Mouse (Mus musculus) midbrain, embryonic 12.5 days (tissue): ENCODE measurements around the gene Zcchc14. TPM values are rescaled to one million over a fixed set of nuclear protein-coding genes. Genes with fewer than 3 reads are reported as not detected.

Source experiments
- ATAC-seq: fragments of 200-750 bp; cut with Nextera tagmentation; 2 replicates; pipeline ENCODE4 v1.8.0; 2017; ENCODE audit warnings: low read depth, moderate TSS enrichment, moderate library complexity; ENCODE audit not compliant: low FRiP score
- H3K27ac ChIP-seq: fragments of 300-500 bp; sonication (generic); replicated peaks from 2 replicates; pipeline ENCODE4 v1.5.1; 2016; ENCODE audit warnings: mild to moderate bottlenecking
- H3K27me3 ChIP-seq: fragments of 300-500 bp; sonication (generic); 2 replicates; pipeline ENCODE4 v1.6.1; 2016; ENCODE audit warnings: mild to moderate bottlenecking
- H3K36me3 ChIP-seq: fragments of 300-500 bp; sonication (generic); 2 replicates; pipeline ENCODE4 v1.6.1; 2016
- H3K4me1 ChIP-seq: fragments of 300-500 bp; sonication (generic); 2 replicates; pipeline ENCODE4 v1.6.1; 2016
- H3K4me2 ChIP-seq: fragments of 300-500 bp; sonication (generic); replicated peaks from 2 replicates; pipeline ENCODE4 v1.6.1; 2016; ENCODE audit warnings: mild to moderate bottlenecking, moderate library complexity
- H3K4me3 ChIP-seq: fragments of 300-500 bp; sonication (generic); 2 replicates; pipeline ENCODE4 v1.5.1; 2016; ENCODE audit warnings: mild to moderate bottlenecking
- H3K9ac ChIP-seq: fragments of 300-500 bp; sonication (generic); replicated peaks from 2 replicates; pipeline ENCODE4 v1.6.1; 2016; ENCODE audit warnings: mild to moderate bottlenecking, moderate library complexity
- H3K9me3 ChIP-seq: fragments of 300-500 bp; sonication (generic); 2 replicates; pipeline ENCODE4 v1.6.1; 2016; ENCODE audit warnings: mild to moderate bottlenecking
- WGBS: fragments of 180-500 bp; shearing (Covaris S2); methylation state at CpG from one replicate; pipeline ENCODE4 v1.1.7; 2016; 5-methylcytosine and 5-hydroxymethylcytosine counted together
- polyA plus RNA-seq: library from polyadenylated mRNA; unstranded; fragments of >200 nt; fragmentation: Nextera tagmentation; extraction: Ambion mirVana; gene quantifications from 2 replicates; pipeline ENCODE4 v1.2.1, GENCODE M21; 2016

Gene Zcchc14
- polyA plus RNA-seq, 1 experiment from 2014 or later, result 27.7 TPM

GRCm38 (mm10) chr8:121558538-121558937 is 94.2 kb downstream of the Zcchc14 start:
- Histone ChIP-seq H3K9ac (no peak overlapping the region), H3K4me3 (no peak overlapping the region), H3K4me1 (no peaks in the 10 kb centered on the region; the same call in 1 of the 2 replicates), H3K4me2 (no peak overlapping the region), H3K9me3 (no peaks in the 10 kb centered on the region), H3K27me3 (no peaks in the 10 kb centered on the region), H3K27ac (no peak overlapping the region), H3K36me3 (peaks cover 52% of the 10 kb centered on the region)
- WGBS, result 90% methylated on average over 16 of the region's 16 CpGs
- no peak for ATAC-seq

- H3K4me3 ChIP-seq, result no peak overlapping the region
- 92% methylated on average over 11 of the region's 11 CpGs for WGBS
- no peaks in the 10 kb centered on the region for H3K27me3 ChIP-seq
- no peak overlapping the region for H3K9ac ChIP-seq
- peaks cover 59% of the 10 kb centered on the region for H3K36me3 ChIP-seq
- no peak overlapping the region for H3K27ac ChIP-seq
- H3K4me1 ChIP-seq, result no peaks in the 10 kb centered on the region; the same call in 1 of the 2 replicates
- ATAC-seq, result no peak
- H3K9me3 ChIP-seq, result no peaks in the 10 kb centered on the region
- H3K4me2 ChIP-seq, result no peak overlapping the region
Measured at GRCm38 (mm10) chr8:121557746-121558145, 95.0 kb downstream of the Zcchc14 start.

GRCm38 (mm10) chr8:121553831-121554475 is 98.7 kb downstream of the Zcchc14 start:
- whole genome bisulfite sequencing, result 94% methylated on average over 32 of the region's 32 CpGs
- no peak overlapping the region for H3K4me2 ChIP-seq
- H3K9me3 ChIP-seq, result no peaks in the 10 kb centered on the region
- ATAC-seq, result no peak
- H3K27me3 ChIP-seq, result no peaks in the 10 kb centered on the region
- H3K9ac ChIP-seq, result no peak overlapping the region
- no peaks in the 10 kb centered on the region for H3K4me1 ChIP-seq
- no peak overlapping the region for H3K27ac ChIP-seq
- H3K36me3 ChIP-seq, result peaks cover 70% of the 10 kb centered on the region
- H3K4me3 ChIP-seq, result no peak overlapping the region

GRCm38 (mm10) chr8:121552506-121552905 is 100.2 kb downstream of the Zcchc14 start:
- Histone ChIP-seq H3K9me3 (no peaks in the 10 kb centered on the region), H3K36me3 (peaks cover 57% of the 10 kb centered on the region), H3K27ac (no peak overlapping the region), H3K4me1 (no peaks in the 10 kb centered on the region), H3K27me3 (no peaks in the 10 kb centered on the region), H3K4me3 (no peak overlapping the region), H3K9ac (no peak overlapping the region), H3K4me2 (no peak overlapping the region)
- ATAC-seq, result no peak
- WGBS, result 95% methylated on average over 9 of the region's 9 CpGs

GRCm38 (mm10) chr8:121551065-121551985 is 101.4 kb downstream of the Zcchc14 start:
- no peak overlapping the region for H3K4me3 ChIP-seq
- no peaks in the 10 kb centered on the region for H3K9me3 ChIP-seq
- H3K4me1 ChIP-seq, result no peaks in the 10 kb centered on the region
- H3K27ac ChIP-seq, result no peak overlapping the region
- WGBS, result 68% methylated on average over 24 of the region's 24 CpGs
- H3K9ac ChIP-seq, result no peak overlapping the region
- H3K27me3 ChIP-seq, result no peaks in the 10 kb centered on the region
- no peak overlapping the region for H3K4me2 ChIP-seq
- ATAC-seq, result no peak
- H3K36me3 ChIP-seq, result peaks cover 55% of the 10 kb centered on the region

- Histone ChIP-seq H3K9ac (no peak overlapping the region), H3K4me3 (no peak overlapping the region), H3K4me2 (no peak overlapping the region), H3K27me3 (no peaks in the 10 kb centered on the region), H3K36me3 (peaks cover 45% of the 10 kb centered on the region), H3K27ac (no peak overlapping the region), H3K4me1 (no peaks in the 10 kb centered on the region), H3K9me3 (no peaks in the 10 kb centered on the region)
- WGBS, result 92% methylated on average over 6 of the region's 6 CpGs
- no peak for ATAC-seq
Measured at GRCm38 (mm10) chr8:121550056-121550455, 102.6 kb downstream of the Zcchc14 start.

Other genes starting within 250 kb of the Zcchc14 start
- gene 1700018B08Rik, start 108.6 kb downstream of the Zcchc14 start, polyA plus RNA-seq, result not detected in 2 replicates
- 20.3 and 22.8 TPM in 2 replicates for gene Fbxo31, start 74.1 kb downstream of the Zcchc14 start, polyA plus RNA-seq
- 280 and 292 TPM in 2 replicates for gene Map1lc3b, start 62.5 kb downstream of the Zcchc14 start, polyA plus RNA-seq
- 35.8 and 39.1 TPM in 2 replicates for gene Jph3, start 76.7 kb upstream of the Zcchc14 start, polyA plus RNA-seq
- gene Klhdc4, start 176.7 kb upstream of the Zcchc14 start, polyA plus RNA-seq, result 49.3 and 50.4 TPM in 2 replicates